Mouse (Mus musculus): Measurements from ENCODE around the gene Hist4h4. TPM values are rescaled to one million over a fixed set of nuclear protein-coding genes. Genes with fewer than 3 reads are reported as not detected.

Gene Hist4h4
- total RNA-seq (2021): 1 to 10 TPM; 3.7 to 4.9 TPM
- long read RNA-seq, experiment 1, partial matches to known transcripts: 0 of 1 reads
- long read RNA-seq, experiment 1, other reads (novel, unspliced or antisense): 0 of 1 reads
- long read RNA-seq, experiment 2: 0 reads

- peak; percentile 98 for DNase-seq (ENCODE audit: low spot score)
Measured at GRCm38 (mm10) chr6:136803739-136804633, at the start of gene Hist4h4. Gene Hist4h4 (minus strand): TSS chr6:136804415.

DNA sequence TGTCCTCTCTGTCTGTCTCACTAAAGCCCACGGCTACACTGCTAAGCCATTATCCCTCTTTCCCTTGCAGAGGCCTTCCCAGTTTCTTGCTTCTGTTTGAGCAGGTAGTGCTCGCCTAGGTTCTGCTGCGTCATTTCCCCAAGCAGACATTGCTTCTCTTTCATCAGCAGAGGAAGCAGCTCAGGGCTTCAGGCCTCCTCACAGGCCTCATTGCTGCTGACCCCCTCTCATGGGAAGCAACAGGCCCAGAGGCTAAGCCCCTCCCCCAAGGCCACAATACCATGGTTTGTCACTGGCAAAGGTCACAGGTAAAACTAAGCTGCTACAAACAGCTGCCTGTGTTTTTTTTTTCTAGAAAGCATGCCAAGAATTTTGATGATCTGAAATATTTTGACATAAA, 48.5 kb upstream of the Hist4h4 start:
- DNase-seq (ENCODE audit: low spot score): no peak

DNA sequence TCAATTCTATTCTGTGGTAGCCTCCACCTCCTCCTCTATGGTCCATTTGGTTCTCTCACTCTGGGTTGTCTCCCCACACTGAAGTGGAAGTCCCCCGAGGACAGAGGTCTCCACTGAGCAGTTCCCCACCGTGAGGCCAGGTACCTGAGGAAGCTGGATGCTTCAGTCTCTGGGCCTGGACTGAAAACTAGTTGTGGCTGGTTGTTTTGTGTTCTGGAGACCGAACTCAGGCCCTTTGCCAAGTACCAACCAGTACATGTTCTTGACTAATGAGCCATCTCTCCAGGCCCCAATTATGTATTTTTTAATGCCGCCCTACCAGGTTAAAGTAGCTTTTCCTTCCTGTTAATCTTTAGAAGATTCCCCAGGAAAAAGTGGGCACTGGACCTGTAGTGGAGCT, 48.1 kb upstream of the Hist4h4 start:
- no peak for DNase-seq (ENCODE audit: low spot score)

- no peak for DNase-seq (ENCODE audit: low spot score)
Measured at GRCm38 (mm10) chr6:136850267-136850666, 46.1 kb upstream of the Hist4h4 start.

- DNase-seq (ENCODE audit: low spot score): no peak
Measured at GRCm38 (mm10) chr6:136848971-136849370, 44.8 kb upstream of the Hist4h4 start.

DNA sequence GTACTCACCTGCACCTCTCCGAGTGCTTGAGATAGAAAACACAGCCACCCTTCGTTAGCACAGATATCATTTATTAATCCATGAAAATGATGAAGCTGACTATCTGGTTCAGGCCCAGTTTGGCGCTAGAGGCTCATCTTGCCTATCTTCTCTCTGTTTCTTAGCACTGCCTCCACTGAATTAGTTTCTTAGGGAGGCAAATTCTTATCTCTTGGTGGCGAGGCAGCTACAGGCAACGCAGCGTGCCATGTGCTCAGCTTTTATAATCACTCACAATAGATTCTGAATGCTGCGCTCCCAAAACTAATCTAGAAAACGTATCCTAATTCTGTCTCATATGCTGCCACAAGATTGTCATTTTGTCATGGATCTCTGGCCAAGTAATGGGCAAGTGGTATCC, 44.2 kb upstream of the Hist4h4 start:
- no peak for DNase-seq (ENCODE audit: low spot score)

GRCm38 (mm10) chr6:136847790-136848189, 43.6 kb upstream of the Hist4h4 start:
- DNase-seq (ENCODE audit: low spot score): peak; percentile 32

DNA sequence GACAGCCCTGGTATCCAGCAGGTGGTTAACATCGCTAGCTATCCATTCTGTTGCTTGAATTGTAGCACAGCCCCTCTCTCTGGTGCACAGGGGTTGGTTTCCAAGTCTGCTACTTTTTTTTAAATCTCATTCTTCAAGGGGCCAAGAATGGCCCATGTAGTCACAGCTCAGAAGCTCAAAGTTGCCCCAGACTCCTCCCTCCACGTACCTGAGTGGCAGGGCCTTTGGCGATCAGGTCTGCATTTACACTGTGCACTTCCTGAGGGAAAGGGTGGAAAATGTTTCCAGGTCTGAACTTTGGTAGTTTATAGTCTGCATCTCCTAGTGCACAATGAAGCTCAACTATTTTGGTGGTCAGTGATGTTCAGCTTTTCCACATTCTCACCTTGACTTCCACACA, 43.1 kb upstream of the Hist4h4 start:
- DNase-seq (ENCODE audit: low spot score): no peak

GRCm38 (mm10) chr6:136845706-136846480, 41.7 kb upstream of the Hist4h4 start:
- no peak for DNase-seq (ENCODE audit: low spot score)

GRCm38 (mm10) chr6:136844903-136845302, 40.7 kb upstream of the Hist4h4 start:
- no peak for DNase-seq (ENCODE audit: low spot score)

GRCm38 (mm10) chr6:136837323-136837722, 33.1 kb upstream of the Hist4h4 start:
- DNase-seq (ENCODE audit: low spot score): no peak

GRCm38 (mm10) chr6:136835352-136835751, 31.1 kb upstream of the Hist4h4 start, which contains the start of gene Smco3:
Gene Smco3 (minus strand): TSS chr6:136835452.
- no peak for DNase-seq (ENCODE audit: low spot score)

DNA sequence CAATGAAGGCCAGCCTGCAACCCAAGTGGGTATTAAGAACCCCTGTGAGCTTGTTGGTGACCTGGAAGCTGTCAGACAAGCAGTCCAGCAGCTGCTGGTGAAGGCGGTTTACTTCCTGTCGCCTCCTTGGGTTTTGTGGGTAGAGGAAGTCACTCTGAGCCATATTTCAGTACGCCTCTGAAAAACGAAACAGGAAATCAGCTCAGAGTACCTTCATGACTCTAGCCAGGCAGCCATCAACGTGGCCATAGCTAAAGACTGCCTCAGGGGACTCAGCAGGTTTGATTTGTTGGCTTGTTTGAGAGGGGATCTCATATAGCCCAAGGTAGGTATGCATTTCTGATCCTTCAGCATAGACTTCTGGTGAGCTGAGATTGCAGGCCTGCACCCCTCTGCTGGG, 27.5 kb upstream of the Hist4h4 start:
- no peak for DNase-seq (ENCODE audit: low spot score)

DNA sequence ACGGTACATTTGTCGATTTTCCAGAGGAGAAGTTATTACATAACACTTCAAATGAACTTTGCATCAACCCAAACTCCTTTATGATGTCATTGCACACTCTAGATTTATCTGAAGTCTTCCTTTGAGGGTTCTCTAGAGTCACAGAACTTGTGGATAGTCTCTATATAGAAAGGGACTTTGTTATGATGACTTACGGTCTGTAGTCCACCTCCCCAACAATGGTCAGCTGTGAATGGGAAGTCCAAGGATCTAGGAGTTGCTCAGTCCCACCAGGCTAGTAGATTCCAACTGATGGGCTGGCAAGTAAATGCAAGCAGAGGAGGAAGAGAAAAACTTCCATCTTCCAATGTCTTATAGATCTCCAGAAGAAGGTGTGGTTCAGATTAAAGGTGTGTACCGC, 24.5 kb upstream of the Hist4h4 start:
- no peak for DNase-seq (ENCODE audit: low spot score)

DNA sequence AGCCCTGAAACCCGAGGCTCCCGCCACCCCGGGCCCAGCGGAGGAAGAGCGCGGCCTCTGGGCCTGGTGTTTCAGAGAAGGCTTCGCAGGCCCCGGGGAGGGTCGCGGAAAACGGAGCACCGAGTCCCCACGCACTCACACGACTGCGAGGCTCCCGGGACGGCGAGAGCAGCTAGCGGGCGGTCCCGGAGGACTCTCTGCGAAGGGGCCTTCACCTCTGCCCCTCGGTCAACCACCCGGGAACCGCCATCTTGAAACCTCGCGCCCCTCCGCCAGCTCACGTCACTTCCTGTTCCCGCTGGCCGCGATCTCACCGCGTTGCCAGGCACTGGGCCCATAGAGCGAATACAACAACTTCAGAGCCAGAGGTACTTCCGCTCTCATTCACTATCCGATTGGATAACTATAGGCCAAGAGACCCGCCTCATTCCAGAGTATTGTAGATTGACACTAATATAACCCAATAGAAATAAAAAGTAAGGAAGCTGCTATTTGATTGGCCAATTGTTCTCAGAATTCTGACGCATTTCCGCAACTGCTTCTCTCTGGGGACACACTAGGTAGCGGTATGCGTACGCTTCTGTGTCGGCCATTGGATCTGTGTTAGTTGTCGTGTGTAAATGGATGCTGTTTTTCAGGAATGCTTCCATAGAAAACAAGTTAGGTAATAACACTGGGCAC, 23.8 kb upstream of the Hist4h4 start, which contains the start of gene Wbp11:
Wbp11 (minus strand) TSS at position 353 of the 681 bp plus-strand sequence.
- DNase-seq (ENCODE audit: low spot score): peak; percentile 97

- DNase-seq (ENCODE audit: low spot score): no peak
Measured at GRCm38 (mm10) chr6:136827516-136827880, 23.3 kb upstream of the Hist4h4 start, which contains the start of gene BC049715. Gene BC049715 (plus strand): TSS chr6:136827626.

- DNase-seq (ENCODE audit: low spot score): no peak
Measured at GRCm38 (mm10) chr6:136827116-136827515, 22.9 kb upstream of the Hist4h4 start.

- DNase-seq (ENCODE audit: low spot score): no peak
Measured at GRCm38 (mm10) chr6:136824987-136825386, 20.8 kb upstream of the Hist4h4 start.

DNA sequence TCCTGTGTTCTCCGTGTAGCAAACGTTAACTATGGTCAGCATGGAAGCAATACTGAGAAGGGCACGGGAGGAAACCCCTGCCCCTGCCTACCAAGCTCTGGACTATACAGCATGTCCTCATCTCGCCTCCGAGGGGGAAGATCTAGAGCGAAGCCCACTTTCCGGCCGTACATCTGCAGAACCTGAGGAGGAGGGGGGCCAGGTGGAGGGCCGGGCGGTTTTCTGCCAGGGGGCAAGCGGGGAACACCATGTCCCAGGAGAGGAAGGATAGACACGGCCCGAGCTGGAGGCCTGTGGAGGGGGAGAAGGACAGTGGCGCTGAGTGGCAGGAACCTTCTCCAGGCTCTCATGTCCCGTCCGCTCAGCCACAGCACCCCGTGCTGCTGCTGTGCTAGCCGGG, 16.9 kb upstream of the Hist4h4 start:
- DNase-seq (ENCODE audit: low spot score): no peak

- no peak for DNase-seq (ENCODE audit: low spot score)
Measured at GRCm38 (mm10) chr6:136820381-136820780, 16.2 kb upstream of the Hist4h4 start.

- no peak for DNase-seq (ENCODE audit: low spot score)
Measured at GRCm38 (mm10) chr6:136817549-136817948, 13.3 kb upstream of the Hist4h4 start.

DNA sequence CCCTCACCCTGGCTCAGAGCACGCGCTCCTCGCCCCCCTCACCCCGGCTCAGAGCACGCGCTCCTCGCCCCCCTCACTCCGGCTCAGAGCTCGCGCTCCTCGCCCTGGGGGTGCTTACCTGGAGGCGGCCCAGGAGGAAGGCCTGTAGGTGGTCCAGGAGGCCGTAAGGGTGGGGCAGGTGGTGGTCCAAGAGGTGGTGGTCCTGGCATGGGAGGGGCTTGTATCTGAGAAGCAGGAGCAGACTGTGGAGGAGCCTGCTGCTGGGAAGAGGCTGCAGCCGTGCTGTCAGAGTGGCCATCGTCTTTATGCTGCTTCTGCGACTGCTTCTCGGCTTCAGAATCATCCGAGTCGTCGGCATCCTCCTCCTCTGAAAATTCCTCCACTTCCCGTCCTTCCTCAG, 12.6 kb upstream of the Hist4h4 start:
- no peak for DNase-seq (ENCODE audit: low spot score)
